Mouse (Mus musculus): Measurements from ENCODE around the gene Anks1b.

DNA sequence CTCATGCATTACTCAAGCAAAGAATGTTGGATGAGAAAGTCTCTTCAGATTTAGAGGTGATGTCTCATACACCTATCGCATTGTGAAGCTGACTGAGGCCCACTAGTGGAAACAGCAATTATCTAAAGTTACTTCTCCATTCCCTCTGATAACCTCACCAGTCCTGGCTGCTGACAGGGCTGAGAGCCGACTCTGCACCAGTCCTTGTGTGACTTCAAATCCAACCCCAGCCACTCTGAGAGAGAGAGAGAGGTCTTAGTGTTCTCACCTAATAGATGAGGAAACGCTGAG, 991.2 kb downstream of the Anks1b start:
- TF ChIP-seq GATA1 (IDR thresholded peaks at IDR 0.05; ENCODE audit: borderline replicate concordance, low read length) (no peak), CTCF (IDR thresholded peaks at IDR 0.05; ENCODE audit: low read depth, low read length) (no peak), GATA2 (IDR thresholded peaks at IDR 0.05; ENCODE audit: borderline replicate concordance, low read depth, low read length) (no peak)

All from G1E (cell line).